Comparison of ENCODE assay signal across 15 mouse cellular contexts in the genomic region with DNA sequence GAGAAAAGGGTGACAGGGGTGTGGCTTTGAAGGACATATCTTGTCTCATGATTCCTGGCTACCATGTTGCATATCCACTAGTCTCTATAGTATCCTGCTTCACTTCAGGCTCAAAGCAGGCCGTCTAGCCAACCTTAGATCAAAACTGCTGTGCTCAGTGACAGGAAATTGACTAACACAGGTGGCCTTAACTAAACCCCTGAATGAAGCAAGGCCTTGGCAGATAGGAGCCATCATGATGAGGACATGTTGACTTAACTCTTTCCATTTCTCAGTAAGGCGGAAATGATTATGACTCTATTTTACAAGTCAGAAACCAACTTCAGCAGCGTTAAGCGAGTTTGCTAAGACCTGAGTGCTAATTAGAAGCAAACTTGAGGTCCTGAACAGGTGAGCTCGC.
"Had no signal": no experiment of that assay in that cellular context is flagged by ENCODE, and none has a peak within 500 bp of the region (broad histone marks: within the 10 kb centered on the region; RNA-seq: fewer than 3 reads in every experiment).

No protein-coding gene starts in this region.

- ATAC-seq: midbrain, embryonic 13.5 days; midbrain, embryonic 16.5 days had no signal

- DNase-seq: kidney, adult 18-20 months; kidney, adult 9 months; kidney, postnatal 14 days; kidney, postnatal 4 days; left cerebral cortex, postnatal 4 days; liver, embryonic 13.5 days; lung, adult 2 months; lung, postnatal 10 days; thymus, adult 18-20 months; thymus, postnatal 36 days had no signal

- H3K9me3 ChIP-seq: limb, embryonic 15.5 days; liver, embryonic 13.5 days had no signal

- H3K4me2 ChIP-seq: limb, embryonic 12.5 days; limb, embryonic 15.5 days; liver, embryonic 13.5 days; midbrain, embryonic 13.5 days had no signal

- H3K27me3 ChIP-seq: limb, embryonic 12.5 days; limb, embryonic 15.5 days; liver, embryonic 13.5 days; midbrain, embryonic 13.5 days had no signal

- H3K9ac ChIP-seq: limb, embryonic 12.5 days; limb, embryonic 15.5 days; liver, embryonic 13.5 days; midbrain, embryonic 13.5 days had no signal

- H3K36me3 ChIP-seq: limb, embryonic 12.5 days; limb, embryonic 15.5 days; liver, embryonic 13.5 days; midbrain, embryonic 13.5 days had no signal

- H3K27ac ChIP-seq: limb, embryonic 12.5 days; limb, embryonic 15.5 days; liver, embryonic 13.5 days; macrophage; midbrain, embryonic 13.5 days had no signal

- H3K4me3 ChIP-seq: limb, embryonic 12.5 days; limb, embryonic 15.5 days; liver, embryonic 13.5 days; midbrain, embryonic 13.5 days had no signal

- H3K4me1 ChIP-seq: limb, embryonic 12.5 days; limb, embryonic 15.5 days; liver, embryonic 13.5 days; midbrain, embryonic 13.5 days had no signal
